8 mouse cellular contexts compared by ENCODE assay signal in the genomic region with DNA sequence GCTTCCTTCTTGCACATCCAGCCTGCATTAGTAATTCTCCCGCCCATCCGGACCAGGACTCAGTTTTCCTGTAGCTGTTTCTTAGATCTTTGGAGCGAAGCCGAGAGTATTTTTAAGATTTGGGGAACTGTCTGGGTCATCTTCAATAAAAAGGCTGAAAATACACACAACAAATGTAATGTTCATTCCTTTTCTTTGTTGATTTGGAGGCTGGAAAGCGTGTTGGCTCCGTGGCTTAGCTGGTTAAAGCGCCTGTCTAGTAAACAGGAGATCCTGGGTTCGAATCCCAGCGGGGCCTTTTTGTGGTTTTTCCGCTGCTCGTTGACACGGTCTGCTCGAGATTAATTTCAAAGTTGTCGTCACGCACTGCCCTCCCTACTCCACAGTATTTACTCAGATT. TPM values are rescaled to one million over a fixed set of nuclear protein-coding genes. Genes with fewer than 3 reads are reported as not detected.
A peak's percentile ranks its signal among the peaks of the same experiment; 100 is the strongest.
DNase-seq lines count a peak whose midpoint lies in the region; ATAC-seq and TF ChIP-seq lines count a peak whose summit lies in the region.

No protein-coding gene starts in this region.

- H3K4me3 ChIP-seq in gastrocnemius, adult 2 months = peak overlapping the region; percentile 78
- peak overlapping the region; percentile 44 for H3K4me3 ChIP-seq in macrophage (ENCODE audit: inconsistent target)

- TF ChIP-seq CTCF in gastrocnemius, adult 2 months (IDR thresholded peaks at IDR 0.05) = no peak

- peak overlapping the region; percentile 56 for H3K27ac ChIP-seq in gastrocnemius, adult 2 months
- peak overlapping the region; percentile 0; the same call in 1 of the 2 replicates for H3K27ac ChIP-seq in macrophage

- H3K36me3 ChIP-seq in macrophage (ENCODE audit: inconsistent target) = no peaks in the 10 kb centered on the region

- intact Hi-C loops in gastrocnemius, adult 2 months (cut with DNase I) = no loop called here

- peak; percentile 85 for DNase-seq in adipocyte (ENCODE audit: low spot score)
- DNase-seq in gastrocnemius, adult 2 months = peak; percentile 83
- DNase-seq in induced T-regulatory cell, adult 2 months (ENCODE audit: low read depth) = peak; percentile 82
- DNase-seq in left cerebral cortex, adult 8-10 months (ENCODE audit: low spot score in 2 of 2) = peak; percentile 69 to 96
- peak; percentile 88 to 91 for DNase-seq in right cerebral cortex, postnatal 10 days (ENCODE audit: low spot score in 2 of 2)
- peak; percentile 71 for DNase-seq in urinary bladder, postnatal 25 days (ENCODE audit: low spot score)

- 2% methylated on average over 14 of the region's 15 CpGs for WGBS in macrophage (ENCODE audit: missing documents)

- 0 out of 2 replicates have a peak, but pooled peaks have one; percentile 4 for ATAC-seq in common myeloid progenitor, adult 5-6 weeks (replicated peaks; ENCODE audit: low read depth, poor library complexity, severe bottlenecking)

- H3K79me2 ChIP-seq in macrophage (ENCODE audit: inconsistent target) = no peaks in the 10 kb centered on the region

RNA-seq across cellular contexts. Expression of a gene that starts 15.3 kb away (rescaled TPM):
- not detected in 2 replicates for total RNA-seq in common myeloid progenitor, adult 5-6 weeks (2017)
- not detected for total RNA-seq in gastrocnemius, adult 2 months (2021)
- total RNA-seq in left cerebral cortex, adult 8-10 months (2022) = under 1 TPM in 2 of 4 experiments, not detected in 2; 0.09 to 0.13 TPM
- not detected for total RNA-seq in macrophage (2018; cell fraction: chromatin; rRNA removed)
- total RNA-seq in macrophage (2018; cell fraction: cytosol; rRNA removed) = not detected
- total RNA-seq in macrophage (2018; cell fraction: nucleus; rRNA removed) = not detected
- polyA plus RNA-seq in macrophage (2018) = not detected in 3 replicates

RNA-seq across cellular contexts. Expression of a gene that starts 26.7 kb away (rescaled TPM):
- 14.7 and 15.6 TPM in 2 replicates for total RNA-seq in common myeloid progenitor, adult 5-6 weeks (2017)
- 1 to 10 TPM; 3.6 to 3.9 TPM for total RNA-seq in gastrocnemius, adult 2 months (2021)
- total RNA-seq in left cerebral cortex, adult 8-10 months (2022) = 1 to 10 TPM; 8.1 to 9.3 (median 8.6) TPM
- total RNA-seq in macrophage (2018; cell fraction: chromatin; rRNA removed) = 1 to 10 TPM in 20 of 26 experiments, under 1 TPM in 6; 0.46 to 3.6 (median 1.9) TPM
- total RNA-seq in macrophage (2018; cell fraction: cytosol; rRNA removed) = 1 to 10 TPM; 1.9 to 4.1 (median 3.4) TPM
- total RNA-seq in macrophage (2018; cell fraction: nucleus; rRNA removed) = 1 to 10 TPM in 24 of 26 experiments, under 1 TPM in 2; 0.59 to 4.0 (median 2.2) TPM
- polyA plus RNA-seq in macrophage (2018) = 3.5 to 4.4 TPM (median 3.7 TPM) in 3 replicates

RNA-seq across cellular contexts. Expression of a gene that starts 38.3 kb away (rescaled TPM):
- total RNA-seq in common myeloid progenitor, adult 5-6 weeks (2017) = not detected in 2 replicates
- total RNA-seq in gastrocnemius, adult 2 months (2021) = not detected
- 1 to 10 TPM in 2 of 4 experiments, under 1 TPM in 2; 0.63 to 1.1 (median 0.99) TPM for total RNA-seq in left cerebral cortex, adult 8-10 months (2022)
- total RNA-seq in macrophage (2018; cell fraction: chromatin; rRNA removed) = not detected
- total RNA-seq in macrophage (2018; cell fraction: cytosol; rRNA removed) = not detected
- total RNA-seq in macrophage (2018; cell fraction: nucleus; rRNA removed) = not detected
- polyA plus RNA-seq in macrophage (2018) = not detected in 3 replicates

Comparison
In these comparisons a context has a peak if more than half of its experiments do, and no peak if none do; other contexts are left out.
1. Peak in every context shown above with its lines: DNase-seq, ATAC-seq, H3K4me3 ChIP-seq and H3K27ac ChIP-seq.